Mouse (Mus musculus) adrenal gland, adult (tissue): ENCODE data around the gene Lgals12.

Source experiments
- DNase-seq, 2 experiments: peaks; one replicate each; pipeline ENCODE4 v3.0.0; 2022 to 2023; ENCODE audit warnings: low spot score in 1 of 2; ENCODE audit not compliant: inconsistent age in 2 of 2

Lgals12 gene

DNA sequence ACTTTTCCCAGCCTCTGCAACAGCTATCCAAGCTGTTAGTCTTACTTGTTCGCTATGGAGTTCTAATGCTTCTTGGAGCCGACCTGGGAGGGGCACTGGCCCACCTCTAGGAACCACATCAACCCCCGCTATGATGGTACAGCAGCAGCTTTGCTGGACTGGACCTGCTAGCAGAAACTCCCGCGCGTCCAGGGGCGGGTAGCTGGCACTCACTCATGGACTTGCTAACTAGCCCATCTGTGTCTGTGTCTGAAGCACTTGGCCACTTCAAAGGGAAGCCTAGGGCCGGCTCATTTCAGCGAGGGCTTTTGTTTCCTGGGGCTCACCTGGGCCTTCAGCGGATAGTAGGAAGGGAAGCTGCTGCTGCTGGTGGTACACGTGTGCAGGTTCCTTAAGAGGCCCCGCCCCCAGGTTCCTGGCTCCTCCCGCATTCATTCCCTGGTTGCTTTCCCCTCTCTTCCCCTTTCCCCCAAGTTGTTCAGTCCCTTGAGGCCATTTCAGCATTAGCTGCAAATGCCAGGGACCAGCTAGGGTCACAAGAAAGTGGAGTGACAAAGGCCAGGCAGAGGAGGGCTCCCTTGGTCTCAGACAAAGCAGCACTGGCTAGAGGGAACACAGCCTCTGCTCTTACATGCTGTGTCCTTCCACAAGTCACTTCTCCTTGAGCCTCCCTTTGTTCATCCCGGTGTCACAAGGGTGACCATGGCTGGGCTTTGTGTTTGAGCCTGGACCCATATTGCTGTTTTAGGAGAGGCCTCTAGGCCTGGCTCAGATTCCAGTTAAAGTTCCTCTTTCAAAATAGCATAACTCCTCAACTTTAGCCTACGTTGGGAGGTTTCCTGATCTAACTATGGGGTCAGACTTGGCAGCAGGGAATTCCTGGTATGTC lies at the start of gene Lgals12:
TSS of gene Lgals12 (minus strand) at position 393 of the 889 bp plus-strand sequence.
- peak in 1 of 2 experiments; percentile 62 for DNase-seq

DNA sequence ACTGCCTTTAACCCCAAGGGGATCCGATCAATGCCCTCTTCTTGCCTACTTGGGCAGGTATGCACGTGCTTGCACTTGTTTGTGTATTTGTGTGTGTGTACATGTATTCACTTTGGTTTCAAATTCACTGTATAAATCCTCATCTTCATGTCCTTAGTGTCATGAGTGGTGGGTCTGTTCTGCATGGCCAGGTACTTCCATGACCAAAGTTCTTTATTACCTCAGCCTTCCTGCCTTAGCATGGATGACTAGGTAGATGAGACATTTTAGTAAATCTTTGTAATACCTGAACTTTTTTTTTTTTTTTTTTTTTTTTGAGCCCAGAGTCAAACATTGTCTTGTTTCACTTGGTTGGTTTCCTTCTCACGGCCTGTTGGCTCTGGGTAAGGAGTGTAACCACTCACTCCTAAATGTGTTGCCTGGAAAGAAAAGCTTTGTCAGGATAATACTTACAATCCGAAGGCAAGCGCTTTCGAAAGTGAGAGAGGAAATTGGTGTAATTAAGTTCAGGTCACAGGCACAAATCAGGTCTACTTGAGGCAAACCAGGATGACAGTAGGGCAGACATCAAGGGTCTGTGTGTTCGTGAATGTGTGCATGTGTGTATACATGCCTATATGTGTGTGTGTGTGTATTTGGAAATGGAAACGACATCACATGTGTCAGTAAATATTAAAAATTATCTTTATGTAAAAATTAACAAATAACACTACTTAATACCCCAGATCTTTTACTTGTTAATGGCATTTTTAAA lies 42.1 kb upstream of the Lgals12 start:
- peak in 1 of 2 experiments; percentile 10 for DNase-seq

DNA sequence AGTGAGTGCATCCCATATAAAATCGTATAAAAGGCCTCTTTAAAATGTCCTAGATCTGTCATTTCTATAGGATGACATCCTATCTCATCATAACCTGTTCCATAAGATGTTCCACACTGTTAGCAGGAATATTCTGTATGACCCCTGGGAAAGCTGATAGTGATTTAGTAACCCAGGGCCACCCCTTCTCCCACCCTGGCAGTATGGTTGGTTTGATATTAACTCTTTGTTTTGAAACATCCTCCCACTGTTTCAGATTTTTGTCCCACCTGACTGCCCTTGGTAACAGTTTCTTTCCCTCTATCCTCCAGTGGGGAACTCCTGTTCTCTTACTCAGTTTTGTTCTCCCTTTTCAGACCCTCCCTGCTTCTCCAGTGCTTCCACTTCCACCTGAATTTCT lies 26.8 kb upstream of the Lgals12 start:
- no peak for DNase-seq

- DNase-seq, result no peak
Measured at GRCm38 (mm10) chr19:7633021-7633420, 26.0 kb upstream of the Lgals12 start.

GRCm38 (mm10) chr19:7617696-7618095 lies 10.7 kb upstream of the Lgals12 start:
- peak; percentile 41 to 80 for DNase-seq

DNA sequence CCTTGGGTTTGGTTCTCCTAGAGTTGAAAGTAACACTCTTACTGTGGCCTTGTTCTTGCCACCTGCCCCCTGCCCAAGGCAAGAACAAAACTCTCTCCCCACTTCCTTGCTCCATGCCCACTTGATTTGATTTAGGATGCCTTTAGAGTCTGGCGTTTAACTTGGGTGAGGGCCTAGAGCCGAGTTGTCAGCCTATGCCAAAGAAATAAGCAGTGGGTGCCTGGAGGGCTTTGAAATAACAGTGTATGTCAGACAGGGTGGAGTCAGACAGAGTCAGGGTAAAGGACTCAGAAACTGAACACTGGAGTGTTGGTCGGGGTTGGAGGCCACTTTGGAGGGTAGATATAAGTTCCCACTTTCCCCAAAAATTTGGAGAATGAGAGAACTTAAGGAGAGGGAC lies 10.1 kb upstream of the Lgals12 start:
- DNase-seq, result no peak

- no peak for DNase-seq
Measured at GRCm38 (mm10) chr19:7616231-7616930, 9.4 kb upstream of the Lgals12 start.

- no peak for DNase-seq
Measured at GRCm38 (mm10) chr19:7613151-7613550, 6.2 kb upstream of the Lgals12 start.

- peak; percentile 40 to 79 for DNase-seq
Measured at GRCm38 (mm10) chr19:7611942-7612757, 5.2 kb upstream of the Lgals12 start, which contains the start of gene Hrasls5. Hrasls5 (plus strand) TSS chr19:7612541.

GRCm38 (mm10) chr19:7607690-7608201 lies 753 bp upstream of the Lgals12 start:
- peak in 1 of 2 experiments; percentile 48 for DNase-seq

GRCm38 (mm10) chr19:7605930-7606783 lies 836 bp downstream of the Lgals12 start:
- peak in 1 of 2 experiments; percentile 61 for DNase-seq

GRCm38 (mm10) chr19:7605013-7605412 lies 2.0 kb downstream of the Lgals12 start:
- DNase-seq, result no peak

DNA sequence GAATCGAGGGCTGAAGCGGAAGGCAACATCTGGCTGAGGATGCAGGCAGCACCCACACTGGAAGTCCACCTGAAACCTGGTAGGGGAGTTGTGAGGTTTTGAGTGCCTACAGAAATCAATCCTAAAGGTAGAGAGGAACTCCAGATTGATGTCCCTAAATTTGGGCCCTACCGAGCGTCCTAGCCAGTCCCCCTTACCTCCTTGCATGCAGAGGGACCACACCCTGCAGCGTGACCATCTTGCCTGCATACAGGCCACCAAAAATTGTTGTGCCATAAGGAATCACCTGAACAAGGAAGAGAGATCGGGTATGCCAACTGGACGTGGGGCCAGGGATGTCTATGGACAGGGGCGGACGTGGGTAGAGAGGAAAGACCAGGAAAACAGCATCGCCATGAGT lies 2.9 kb downstream of the Lgals12 start:
- DNase-seq, result no peak

DNA sequence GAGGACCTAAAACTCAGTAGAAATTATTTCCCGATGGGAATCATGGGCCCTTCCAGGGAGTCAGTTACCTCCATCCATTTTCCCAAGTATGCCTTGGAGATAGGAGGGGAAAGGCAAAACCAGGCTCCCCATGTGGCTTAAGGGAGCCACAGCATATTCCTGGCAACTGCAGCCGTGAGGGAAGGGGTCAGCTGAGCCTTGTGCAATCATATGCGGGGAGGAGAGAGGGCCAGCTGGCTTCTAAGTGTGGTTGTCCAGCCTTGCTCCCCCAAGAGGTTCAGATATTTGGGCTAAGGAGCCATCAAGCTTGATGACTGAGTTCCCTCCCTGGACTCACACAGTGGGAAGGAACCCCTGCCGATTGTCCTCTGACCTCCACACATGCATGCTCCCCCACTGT lies 5.4 kb downstream of the Lgals12 start:
- peak in 1 of 2 experiments; percentile 54 for DNase-seq

- no peak for DNase-seq
Measured at GRCm38 (mm10) chr19:7598481-7598880, 8.5 kb downstream of the Lgals12 start.

DNA sequence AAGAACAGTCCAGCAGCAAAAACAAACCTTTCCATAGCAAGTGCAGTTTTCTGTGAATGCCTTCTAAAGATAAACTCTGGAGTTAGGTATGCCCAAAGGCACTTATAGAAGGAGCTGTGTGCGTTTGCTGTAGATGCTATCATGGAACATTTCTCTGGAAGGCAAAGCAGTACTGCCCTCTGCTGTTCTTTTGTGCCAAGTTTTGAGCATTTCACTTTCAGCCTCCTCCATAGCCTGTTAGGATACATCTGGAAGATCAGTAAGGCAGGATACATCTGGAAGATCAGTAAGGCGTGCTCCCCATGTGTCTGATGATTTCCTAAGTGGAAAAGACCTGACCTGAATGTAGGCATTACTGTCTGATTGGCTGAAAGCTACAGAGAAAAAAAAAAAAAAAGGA lies 11.5 kb downstream of the Lgals12 start:
- DNase-seq, result peak; percentile 31 to 83

- DNase-seq, result no peak
Measured at GRCm38 (mm10) chr19:7592018-7592417, 15.0 kb downstream of the Lgals12 start.

GRCm38 (mm10) chr19:7590795-7591194 lies 16.2 kb downstream of the Lgals12 start:
- no peak for DNase-seq

DNA sequence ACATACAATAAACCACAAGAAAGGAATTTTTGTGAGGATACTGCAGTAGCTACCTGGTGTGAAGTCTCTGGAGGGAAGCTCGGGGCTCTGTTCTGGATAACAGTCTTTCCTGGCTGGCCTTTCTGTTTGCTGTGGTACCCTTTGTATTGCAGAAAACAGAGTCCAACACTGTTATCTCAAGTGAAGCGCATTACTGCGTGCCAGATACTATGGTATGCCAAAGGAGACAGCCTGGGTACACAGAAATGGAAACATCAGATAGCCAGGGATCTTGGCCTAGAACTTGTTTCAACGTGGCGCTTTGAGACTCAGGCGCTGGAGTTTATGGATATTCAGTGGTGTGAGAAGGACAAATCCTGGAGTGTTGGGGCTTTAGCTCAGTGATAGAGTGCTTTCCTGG lies 21.2 kb downstream of the Lgals12 start:
- no peak for DNase-seq
